Mouse (Mus musculus) liver, embryonic 14.5 days (tissue): ENCODE data around the gene Clip2.

Experiments used
- CTCF ChIP-seq: IDR thresholded peaks from 2 replicates; pipeline ENCODE4 v1.5.1; 2016; ENCODE audit warnings: antibody characterized with exemption, low read depth, control low read depth
- EP300 ChIP-seq: IDR thresholded peaks from 2 replicates; pipeline ENCODE4 v1.6.1; 2016; ENCODE audit warnings: antibody characterized with exemption, low read depth

DNA sequence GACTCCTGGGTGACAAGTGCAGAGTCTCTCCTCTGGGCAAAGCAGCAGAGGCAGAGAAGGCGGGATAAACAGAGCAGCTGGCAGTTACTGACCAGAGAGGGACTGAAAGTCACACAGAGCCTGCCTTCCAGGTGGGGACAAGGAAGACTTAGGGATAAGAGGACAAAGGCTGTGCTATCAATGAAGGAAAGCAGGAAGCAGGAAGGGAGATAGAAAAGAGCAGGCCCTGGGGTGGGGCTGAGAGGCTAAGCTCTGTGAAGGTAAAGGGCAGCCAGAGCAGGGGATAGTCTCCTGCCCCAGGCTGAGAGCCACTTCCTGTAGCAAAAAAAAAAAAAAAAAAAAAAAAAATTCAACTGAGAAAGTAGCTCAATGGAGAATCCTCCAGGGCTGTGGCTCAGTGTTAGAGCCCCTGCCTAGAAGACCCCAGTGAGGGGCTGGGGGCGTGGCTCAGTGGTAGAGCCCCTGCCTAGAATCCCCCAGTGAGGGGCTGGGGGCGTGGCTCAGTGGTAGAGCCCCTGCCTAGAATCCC lies 2.5 kb downstream of the Clip2 start:
- TF ChIP-seq CTCF (no peak), EP300 (no peak)
